Mouse (Mus musculus) megakaryocyte, embryonic 14.5 days (primary cell): ENCODE data around the gene Tctn1.

ENCODE experiments used
- FLI1 ChIP-seq: IDR thresholded peaks from 2 replicates; pipeline ENCODE4 v1.6.1; 2012; ENCODE audit warnings: low read length, inconsistent platforms, mixed read lengths
- GATA1 ChIP-seq: IDR thresholded peaks from 3 replicates; pipeline ENCODE4 v1.6.1; 2012; ENCODE audit warnings: mixed read lengths, low read length, inconsistent platforms, borderline replicate concordance

GRCm38 (mm10) chr5:122218928-122219327, 45.3 kb downstream of the Tctn1 start:
- TF ChIP-seq GATA1 (no peak), FLI1 (no peak)
